Mouse (Mus musculus) lung, adult 2 months (tissue): ENCODE measurements around the gene Mef2d. TPM values are rescaled to one million over a fixed set of nuclear protein-coding genes. Genes with fewer than 3 reads are reported as not detected.

ENCODE experiments used
- DNase-seq: peaks from one replicate; pipeline ENCODE4 v3.0.0; 2022
- H3K4me1 ChIP-seq: fragments of 200-500 bp; 2 replicates; pipeline ENCODE4 v1.6.1; 2011; ENCODE audit warnings: low read length; ENCODE audit not compliant: control insufficient read depth, insufficient read depth
- H3K4me3 ChIP-seq: fragments of 200-500 bp; replicated peaks from 2 replicates; pipeline ENCODE3; 2011; ENCODE audit warnings: low read depth, mild to moderate bottlenecking, control low read depth, low read length; ENCODE audit errors: extremely low read depth
- CTCF ChIP-seq: fragments of 200-500 bp; IDR thresholded peaks from 2 replicates; pipeline ENCODE4 v1.5.1; 2011; ENCODE audit warnings: mild to moderate bottlenecking, low read length, control low read depth; ENCODE audit not compliant: insufficient read depth
- POLR2A ChIP-seq: fragments of 200-500 bp; IDR thresholded peaks from 2 replicates; pipeline ENCODE4 v1.6.1; 2011; ENCODE audit warnings: low read depth, mild to moderate bottlenecking, control low read depth, low read length, borderline replicate concordance; ENCODE audit errors: extremely low read depth
- WGBS: fragments of 180-500 bp; shearing (Covaris S2); methylation state at CpG from one replicate; pipeline ENCODE4 v1.1.7; 2018; 5-methylcytosine and 5-hydroxymethylcytosine counted together
- polyA plus RNA-seq: library from polyadenylated mRNA; depleted of rRNA; stranded (reverse); fragments of >200 nt; gene quantifications from 2 replicates; pipeline ENCODE4 v1.2.3, GENCODE M21; 2012

The Mef2d gene
- polyA plus RNA-seq, 1 experiment: 87.0 TPM

- H3K4me1 ChIP-seq: peaks cover 3% of the 10 kb centered on the region; the same call in 1 of the 2 replicates
- WGBS: 68% methylated on average over 14 of the region's 14 CpGs
- no peak overlapping the region for H3K4me3 ChIP-seq
- no peak for DNase-seq
- TF ChIP-seq CTCF (no peak), POLR2A (no peak)
Measured at GRCm38 (mm10) chr3:88121164-88122131, 20.7 kb upstream of the Mef2d start.

DNA sequence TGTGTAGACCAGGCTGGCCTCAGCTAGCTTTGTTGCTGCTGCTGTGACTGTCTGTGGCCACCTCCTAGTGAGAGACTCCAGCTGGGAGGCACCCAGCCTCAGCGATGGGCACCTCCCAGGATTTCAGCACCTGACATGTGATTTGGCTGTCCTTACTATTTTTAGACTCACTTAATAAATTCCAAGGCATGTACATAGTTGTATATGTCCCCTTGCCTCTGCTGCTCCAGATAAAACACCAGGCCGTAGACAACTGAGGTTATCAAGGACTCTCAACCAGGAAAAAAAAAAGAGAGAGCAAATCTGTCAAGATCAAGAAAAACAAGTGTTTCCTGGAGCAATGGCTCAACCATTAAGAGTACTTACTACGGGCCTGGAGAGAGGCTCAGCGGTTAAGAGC is 17.0 kb upstream of the Mef2d start:
- no peak for DNase-seq
- Histone ChIP-seq H3K4me3 (no peak overlapping the region), H3K4me1 (peaks cover 3% of the 10 kb centered on the region; the same call in 1 of the 2 replicates)
- TF ChIP-seq CTCF (no peak), POLR2A (no peak)
- WGBS: 51% methylated on average over 4 of the region's 4 CpGs

- no peaks in the 10 kb centered on the region for H3K4me1 ChIP-seq
- H3K4me3 ChIP-seq: no peak overlapping the region
- no peak for TF ChIP-seq POLR2A
- no peak for TF ChIP-seq CTCF
- no peak for DNase-seq
- 65% methylated on average over 7 of the region's 7 CpGs for WGBS
Measured at GRCm38 (mm10) chr3:88126181-88126580, 16.0 kb upstream of the Mef2d start.

DNA sequence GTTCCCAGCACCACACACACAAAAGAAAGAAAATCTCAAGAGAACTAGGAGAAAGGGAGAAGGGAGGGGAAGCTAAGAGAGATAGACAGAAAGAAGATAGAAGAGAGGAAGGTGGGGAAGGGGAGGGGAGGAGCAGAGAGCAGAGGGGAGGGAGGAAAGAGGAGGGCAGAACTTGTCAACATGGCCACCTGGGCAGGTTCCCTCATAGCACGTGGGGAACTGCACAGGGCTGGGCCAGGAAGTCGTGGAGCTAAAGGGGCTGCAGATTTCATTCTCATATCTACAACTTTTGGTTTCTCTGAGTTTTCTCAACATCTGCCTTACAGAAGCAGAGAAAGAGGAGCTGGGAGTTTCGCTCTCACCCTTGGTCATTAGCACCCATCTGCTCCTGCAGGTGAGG is 14.5 kb upstream of the Mef2d start:
- TF ChIP-seq POLR2A (no peak), CTCF (no peak)
- 50% methylated on average over 3 of the region's 3 CpGs for WGBS

DNA sequence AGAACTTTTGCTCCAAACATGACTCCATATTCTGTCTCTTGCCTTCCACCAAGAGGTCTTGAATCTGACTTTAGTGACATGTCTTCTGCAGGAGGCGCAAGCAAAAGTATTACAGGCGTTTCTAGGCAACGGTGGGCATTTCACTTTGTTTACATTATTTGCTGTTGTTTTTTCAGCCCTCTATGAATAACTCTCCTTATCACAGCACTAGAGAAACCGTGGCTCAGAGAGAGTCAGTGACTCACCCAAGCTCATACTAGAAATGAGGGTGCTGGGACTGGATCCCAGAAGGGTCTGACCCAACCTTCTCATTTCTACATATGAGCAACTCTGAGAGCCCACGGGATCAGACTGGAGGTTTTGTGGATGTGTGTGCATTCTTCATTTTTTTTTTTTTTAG is 14.1 kb upstream of the Mef2d start:
- Histone ChIP-seq H3K4me3 (no peak overlapping the region), H3K4me1 (no peaks in the 10 kb centered on the region)
- no peak for TF ChIP-seq CTCF
- no peak for TF ChIP-seq POLR2A
- WGBS: 36% methylated on average over 5 of the region's 5 CpGs
- DNase-seq: no peak

More for the DNA sequence above, 14.5 kb upstream of the Mef2d start:
- Histone ChIP-seq H3K4me1 (no peaks in the 10 kb centered on the region), H3K4me3 (no peak overlapping the region)
- no peak for DNase-seq

DNA sequence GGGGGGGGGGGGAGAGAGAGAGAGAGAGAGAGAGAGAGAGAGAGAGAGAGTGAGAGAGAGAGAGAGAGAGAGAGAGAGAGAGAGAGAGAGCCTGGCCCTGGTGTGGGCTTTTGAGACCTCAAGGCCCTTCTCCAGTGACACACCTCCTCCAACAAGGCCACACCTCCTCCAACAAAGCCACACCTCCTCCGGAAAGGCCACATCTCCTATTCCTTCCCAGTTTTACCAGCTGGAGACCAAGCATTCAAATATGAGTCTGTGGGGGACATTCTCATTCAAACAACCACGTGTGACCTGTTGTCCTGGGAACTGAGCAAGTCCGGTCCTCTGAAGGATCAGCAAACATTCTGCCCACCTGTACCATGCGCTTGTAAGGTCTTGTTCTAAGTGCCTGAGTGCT is 13.2 kb upstream of the Mef2d start:
- no peaks in the 10 kb centered on the region for H3K4me1 ChIP-seq
- H3K4me3 ChIP-seq: no peak overlapping the region
- TF ChIP-seq CTCF (no peak), POLR2A (no peak)
- no peak for DNase-seq
- 44% methylated on average over 4 of the region's 4 CpGs for WGBS

GRCm38 (mm10) chr3:88131071-88131470 is 11.1 kb upstream of the Mef2d start:
- no peak for DNase-seq
- Histone ChIP-seq H3K4me1 (no peaks in the 10 kb centered on the region), H3K4me3 (no peak overlapping the region)
- WGBS: 90% methylated on average over 3 of the region's 3 CpGs
- TF ChIP-seq POLR2A (no peak), CTCF (no peak)

- TF ChIP-seq CTCF (no peak), POLR2A (no peak)
- H3K4me1 ChIP-seq: no peaks in the 10 kb centered on the region
- no peak overlapping the region for H3K4me3 ChIP-seq
- 84% methylated on average over 2 of the region's 2 CpGs for WGBS
- DNase-seq: no peak
Measured at GRCm38 (mm10) chr3:88132492-88132891, 9.7 kb upstream of the Mef2d start.

DNA sequence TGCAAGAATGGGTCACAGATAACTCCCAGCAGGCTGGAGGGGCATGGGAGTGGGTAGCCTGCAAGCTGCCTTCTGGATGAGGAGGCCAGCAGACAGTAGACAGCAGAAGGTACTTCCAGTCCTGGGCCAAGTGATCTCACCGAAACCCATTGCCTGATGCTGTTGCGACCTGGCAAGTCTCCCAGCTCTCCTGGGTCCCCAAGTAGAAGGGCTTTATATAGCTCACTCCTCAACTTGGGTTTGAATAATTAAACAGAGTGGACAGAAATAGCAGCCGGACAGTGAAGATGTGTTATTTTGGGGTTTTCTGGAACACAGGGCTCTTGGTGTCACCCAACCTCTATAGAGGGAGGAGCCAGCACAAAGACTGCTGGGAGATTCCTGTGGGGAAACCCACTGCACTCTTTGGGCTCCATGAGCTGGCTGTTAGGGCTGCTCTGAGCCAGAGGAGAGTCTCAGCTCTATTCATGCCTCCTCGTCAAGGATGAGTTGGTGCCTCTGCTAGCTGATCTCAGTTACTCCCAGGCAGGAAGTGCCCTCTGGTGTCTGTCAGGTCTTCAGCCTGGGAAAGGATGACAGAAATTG is 8.9 kb upstream of the Mef2d start:
- TF ChIP-seq CTCF: no peak
- no peak for TF ChIP-seq POLR2A
- Histone ChIP-seq H3K4me1 (no peaks in the 10 kb centered on the region), H3K4me3 (no peak overlapping the region)
- 49% methylated on average over 4 of the region's 4 CpGs for WGBS
- DNase-seq: no peak
